Mouse (Mus musculus) thymus, adult 2 months (tissue): ENCODE data around the gene Msh3.

Experiments used
- CTCF ChIP-seq: fragments of 200-500 bp; IDR thresholded peaks from 2 replicates; pipeline ENCODE4 v1.5.1; 2012; ENCODE audit warnings: mild to moderate bottlenecking, control low read depth, low read length, moderate library complexity, borderline replicate concordance; ENCODE audit not compliant: control insufficient read depth, poor library complexity, insufficient read depth; ENCODE audit errors: extremely low read depth
- POLR2A ChIP-seq: fragments of 200-500 bp; IDR thresholded peaks from 2 replicates; pipeline ENCODE4 v1.6.1; 2012; ENCODE audit warnings: mild to moderate bottlenecking, low read length, control low read depth, moderate library complexity; ENCODE audit not compliant: control insufficient read depth, poor library complexity, insufficient read depth; ENCODE audit errors: extremely low read depth

- TF ChIP-seq CTCF = no peak
- TF ChIP-seq POLR2A = no peak
These were observed 32.6 kb upstream of the Msh3 start for GRCm38 (mm10) chr13:92387367-92387766.
